Mouse (Mus musculus) embryonic facial prominence, embryonic 13.5 days (tissue): ENCODE data around the gene Cd3g. TPM values are rescaled to one million over a fixed set of nuclear protein-coding genes. Genes with fewer than 3 reads are reported as not detected.
"Not testable (repeated sequence)": the region's sequence is repeated elsewhere in the genome, so short reads cannot be mapped to it uniquely, and the experiment has no call there.

Experiments used
- ATAC-seq: fragments of 200-750 bp; cut with Nextera tagmentation; 2 replicates; pipeline ENCODE4 v1.8.0; 2017; ENCODE audit warnings: low read depth; ENCODE audit not compliant: insufficient number of reproducible peaks, insufficient read depth, low FRiP score, low TSS enrichment
- H3K27ac ChIP-seq: fragments of 300-500 bp; sonication (generic); 2 replicates; pipeline ENCODE4 v1.5.1; 2015; ENCODE audit warnings: moderate library complexity, mild to moderate bottlenecking, inconsistent platforms
- H3K27me3 ChIP-seq: fragments of 300-500 bp; sonication (generic); 2 replicates; pipeline ENCODE4 v1.6.1; 2015; ENCODE audit warnings: mild to moderate bottlenecking, inconsistent platforms
- H3K36me3 ChIP-seq: fragments of 300-500 bp; sonication (generic); 2 replicates; pipeline ENCODE4 v1.6.1; 2015; ENCODE audit warnings: mild to moderate bottlenecking, inconsistent platforms
- H3K4me1 ChIP-seq: fragments of 300-500 bp; sonication (generic); 2 replicates; pipeline ENCODE4 v1.6.1; 2015; ENCODE audit warnings: inconsistent platforms
- H3K4me2 ChIP-seq: fragments of 300-500 bp; sonication (generic); 2 replicates; pipeline ENCODE4 v1.6.1; 2015; ENCODE audit warnings: moderate library complexity, mild to moderate bottlenecking, inconsistent platforms
- H3K4me3 ChIP-seq: fragments of 300-500 bp; sonication (generic); 2 replicates; pipeline ENCODE4 v1.5.1; 2015; ENCODE audit warnings: mild to moderate bottlenecking, inconsistent platforms
- H3K9ac ChIP-seq: fragments of 300-500 bp; sonication (generic); 2 replicates; pipeline ENCODE4 v1.6.1; 2015; ENCODE audit warnings: mild to moderate bottlenecking, inconsistent platforms
- H3K9me3 ChIP-seq: fragments of 300-500 bp; sonication (generic); 2 replicates; pipeline ENCODE4 v1.6.1; 2016; ENCODE audit warnings: inconsistent platforms
- WGBS: fragments of 180-500 bp; shearing (Covaris S2); methylation state at CpG from one replicate; pipeline ENCODE4 v1.1.7; 2015; ENCODE audit warnings: mixed read lengths; 5-methylcytosine and 5-hydroxymethylcytosine counted together
- polyA plus RNA-seq: library from polyadenylated mRNA; unstranded; fragments of >200 nt; fragmentation: Nextera tagmentation; extraction: Ambion mirVana; gene quantifications from 2 replicates; pipeline ENCODE4 v1.2.1, GENCODE M21; 2015

Cd3g gene
- polyA plus RNA-seq, 1 experiment from 2014 or later, result 0.27 TPM

DNA sequence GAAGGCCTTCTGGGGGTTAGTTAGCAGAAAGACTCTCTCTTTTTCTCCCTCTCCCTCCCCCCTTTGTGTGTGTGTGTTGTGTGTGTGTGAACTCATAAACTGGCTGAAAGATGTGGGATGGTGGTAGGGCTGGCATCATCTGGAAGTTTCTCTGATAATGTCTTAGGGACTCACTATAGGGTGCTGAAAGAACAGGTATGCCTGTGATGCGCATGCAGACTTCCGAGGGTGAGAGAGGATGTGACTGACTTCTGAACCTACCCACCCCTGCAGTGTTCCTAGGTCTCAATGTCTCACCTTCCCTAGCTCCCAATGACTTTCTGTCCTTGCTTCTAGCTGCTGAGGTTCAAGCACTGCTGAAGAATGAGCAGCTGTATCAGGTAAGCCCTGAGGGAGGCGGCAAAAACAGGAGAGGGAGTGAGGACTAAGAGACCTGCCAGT, 5.5 kb upstream of the Cd3g start:
- no peaks in the 10 kb centered on the region for H3K36me3 ChIP-seq
- no peaks in the 10 kb centered on the region for H3K9me3 ChIP-seq
- H3K4me2 ChIP-seq, result no peak overlapping the region
- H3K4me1 ChIP-seq, result 0 out of 2 replicates have a peak, but pooled peaks cover 2% of the 10 kb centered on the region
- H3K27me3 ChIP-seq, result peaks cover 11% of the 10 kb centered on the region; the same call in 1 of the 2 replicates
- ATAC-seq, result no peak
- WGBS, result 80% methylated on average over 3 of the region's 3 CpGs
- no peak overlapping the region for H3K27ac ChIP-seq
- H3K4me3 ChIP-seq, result no peak overlapping the region
- no peak overlapping the region for H3K9ac ChIP-seq

DNA sequence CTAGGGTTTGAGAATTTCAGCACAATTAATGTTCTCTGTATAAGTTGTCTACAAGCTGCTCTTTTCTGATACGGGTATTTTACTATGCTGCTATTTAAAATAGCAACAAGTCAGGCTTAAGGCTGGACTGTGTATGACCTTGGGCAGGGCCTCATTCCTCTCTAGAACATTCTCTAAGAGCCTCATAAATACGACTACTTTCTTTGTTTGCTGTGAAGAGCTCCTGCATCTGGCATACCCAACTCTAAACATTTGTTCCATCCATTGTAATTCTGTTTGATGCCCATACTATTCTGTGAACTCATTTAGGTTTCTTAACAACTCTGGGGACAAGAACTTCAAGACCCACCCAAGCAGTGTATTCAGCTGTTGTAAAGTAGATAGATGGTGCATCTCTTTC, 2.8 kb upstream of the Cd3g start:
- H3K4me2 ChIP-seq, result no peak overlapping the region
- no peak overlapping the region for H3K27ac ChIP-seq
- 75% methylated on average over 2 of the region's 2 CpGs for WGBS
- H3K4me1 ChIP-seq, result 0 out of 2 replicates have a peak, but pooled peaks cover 2% of the 10 kb centered on the region
- H3K36me3 ChIP-seq, result no peaks in the 10 kb centered on the region
- peaks cover 20% of the 10 kb centered on the region for H3K27me3 ChIP-seq
- no peaks in the 10 kb centered on the region for H3K9me3 ChIP-seq
- no peak overlapping the region for H3K4me3 ChIP-seq
- H3K9ac ChIP-seq, result no peak overlapping the region
- no peak for ATAC-seq

DNA sequence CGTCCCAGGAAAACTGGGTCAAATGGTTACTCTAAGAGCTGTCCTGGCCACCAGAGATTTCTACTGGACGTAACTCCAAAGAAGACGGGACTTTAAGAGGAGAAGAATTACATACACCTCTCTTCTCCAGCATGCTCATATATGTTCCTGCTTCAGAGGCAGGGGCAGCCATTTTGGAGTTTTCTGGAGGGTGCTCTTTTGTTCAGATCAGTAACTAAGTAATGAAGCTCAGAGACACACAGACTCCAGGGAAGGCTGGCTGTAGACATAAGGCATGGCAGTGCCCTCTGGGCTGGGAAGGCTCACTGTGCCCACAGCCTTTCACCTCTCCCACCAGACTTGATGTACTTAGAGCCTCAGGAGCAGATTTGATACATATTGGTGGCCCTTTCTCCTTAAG, 2.3 kb upstream of the Cd3g start:
- no peaks in the 10 kb centered on the region for H3K36me3 ChIP-seq
- no peaks in the 10 kb centered on the region for H3K9me3 ChIP-seq
- ATAC-seq, result no peak
- H3K27me3 ChIP-seq, result peaks cover 23% of the 10 kb centered on the region
- no peak overlapping the region for H3K27ac ChIP-seq
- H3K4me2 ChIP-seq, result no peak overlapping the region
- WGBS, result 90% methylated on average over 3 of the region's 3 CpGs
- no peak overlapping the region for H3K4me3 ChIP-seq
- no peak overlapping the region for H3K9ac ChIP-seq
- 0 out of 2 replicates have a peak, but pooled peaks cover 2% of the 10 kb centered on the region for H3K4me1 ChIP-seq

DNA sequence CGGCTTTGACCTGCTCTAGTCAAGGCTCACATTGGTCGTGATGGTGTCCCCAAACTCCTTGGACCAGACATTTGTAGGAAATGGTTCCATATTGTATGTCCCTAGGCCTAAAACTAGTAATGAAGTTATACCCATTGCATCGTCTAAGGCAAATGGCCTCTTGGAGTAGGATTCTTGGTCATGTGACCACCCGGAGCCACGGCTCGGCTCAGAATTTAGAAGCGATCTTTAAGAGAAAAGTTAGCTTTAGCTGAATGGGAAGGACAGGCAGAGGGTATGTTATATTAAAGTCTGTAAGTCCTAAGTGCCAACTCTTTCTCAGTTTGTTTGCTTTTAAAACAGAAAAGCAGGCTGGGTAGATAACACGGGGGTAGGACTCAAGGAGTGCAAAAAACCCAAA, 1.9 kb upstream of the Cd3g start:
- 0 out of 2 replicates have a peak, but pooled peaks cover 2% of the 10 kb centered on the region for H3K4me1 ChIP-seq
- WGBS, result 86% methylated on average over 8 of the region's 8 CpGs
- H3K27ac ChIP-seq, result no peak overlapping the region
- no peaks in the 10 kb centered on the region for H3K9me3 ChIP-seq
- no peak for ATAC-seq
- peaks cover 23% of the 10 kb centered on the region for H3K27me3 ChIP-seq
- no peak overlapping the region for H3K4me2 ChIP-seq
- H3K36me3 ChIP-seq, result no peaks in the 10 kb centered on the region
- H3K9ac ChIP-seq, result no peak overlapping the region
- H3K4me3 ChIP-seq, result no peak overlapping the region

DNA sequence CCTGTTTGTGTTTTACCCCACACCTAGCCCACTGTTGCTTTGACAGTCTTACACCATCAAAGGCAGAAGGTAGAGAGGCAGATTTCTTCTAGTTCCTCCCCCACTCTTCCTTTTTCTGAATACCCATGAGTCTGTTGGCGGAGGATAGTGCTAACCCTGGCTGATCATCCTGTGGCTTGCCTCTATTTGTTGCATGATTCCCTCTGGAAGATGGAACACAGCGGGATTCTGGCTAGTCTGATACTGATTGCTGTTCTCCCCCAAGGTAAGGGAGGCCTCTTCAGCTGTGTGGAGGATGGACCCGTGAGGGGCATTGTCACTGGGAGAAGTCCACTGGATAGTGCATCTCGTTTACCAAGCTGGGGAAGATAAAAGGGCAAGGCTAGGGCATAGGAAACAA, 1.4 kb upstream of the Cd3g start, which contains the start of gene Cd3d:
Gene Cd3d (plus strand): TSS at position 111 of the 400 bp plus-strand sequence.
- Histone ChIP-seq H3K27ac (no peak within 1 kb of the TSS), H3K4me2 (no peak within 1 kb of the TSS), H3K9ac (no peak within 1 kb of the TSS), H3K27me3 (peaks cover 23% of the 10 kb centered on the region), H3K4me3 (no peak within 1 kb of the TSS), H3K9me3 (no peaks in the 10 kb centered on the region), H3K36me3 (no peaks in the 10 kb centered on the region), H3K4me1 (0 out of 2 replicates have a peak, but pooled peaks cover 2% of the 10 kb centered on the region)
- 76% methylated on average over 4 of the region's 4 CpGs for WGBS
- no peak for ATAC-seq

DNA sequence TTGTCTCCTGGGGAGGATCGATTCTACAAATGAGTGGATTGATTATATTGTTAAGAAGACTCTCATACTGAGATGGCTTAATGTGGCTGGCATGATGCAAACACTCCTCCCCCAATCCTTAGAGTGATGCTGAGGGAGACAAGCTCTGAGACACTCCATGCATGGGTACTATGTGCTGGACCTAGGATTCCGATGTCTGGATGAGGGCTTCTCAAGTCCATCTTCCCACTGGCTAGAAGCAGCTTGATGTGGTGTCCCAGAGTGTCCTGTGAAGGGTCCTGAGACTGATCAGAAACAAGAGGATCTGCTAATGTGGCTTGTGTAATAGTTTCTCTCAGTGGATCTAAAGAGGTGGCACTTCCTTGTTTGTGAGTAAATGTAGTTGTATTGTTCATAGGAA, 873 bp upstream of the Cd3g start:
- H3K4me1 ChIP-seq, result no peaks in the 10 kb centered on the region
- no peak overlapping the region for H3K4me3 ChIP-seq
- H3K4me2 ChIP-seq, result no peak overlapping the region
- H3K9ac ChIP-seq, result no peak overlapping the region
- no peaks in the 10 kb centered on the region for H3K36me3 ChIP-seq
- no peak for ATAC-seq
- H3K27me3 ChIP-seq, result peaks cover 24% of the 10 kb centered on the region
- no peak overlapping the region for H3K27ac ChIP-seq
- 80% methylated on average over 2 of the region's 2 CpGs for WGBS
- no peaks in the 10 kb centered on the region for H3K9me3 ChIP-seq

DNA sequence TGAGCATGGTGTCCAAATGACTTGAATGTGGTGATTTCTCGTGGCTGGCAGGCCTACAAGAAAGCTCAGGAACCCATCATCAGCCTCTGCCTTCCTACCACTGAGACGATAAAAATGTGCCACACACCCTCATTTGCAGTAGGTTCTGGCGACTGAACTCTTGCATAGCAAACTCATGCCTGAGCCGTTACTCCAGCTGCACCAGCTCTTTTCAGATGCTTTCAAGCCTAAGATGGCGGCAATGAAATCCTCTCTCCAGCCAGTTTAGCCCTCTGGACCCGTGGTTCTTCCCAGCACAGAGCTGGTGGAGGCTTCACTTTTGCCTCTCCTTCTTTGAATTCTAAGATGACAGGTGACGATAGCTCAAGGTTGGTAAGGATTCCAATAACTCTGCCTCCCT, 425 bp downstream of the Cd3g start:
- Histone ChIP-seq H3K36me3 (no peaks in the 10 kb centered on the region), H3K9ac (no peak overlapping the region), H3K27me3 (peaks cover 18% of the 10 kb centered on the region), H3K4me2 (no peak overlapping the region), H3K9me3 (no peaks in the 10 kb centered on the region), H3K4me3 (no peak overlapping the region), H3K27ac (no peak overlapping the region), H3K4me1 (no peaks in the 10 kb centered on the region)
- WGBS, result 83% methylated on average over 7 of the region's 7 CpGs
- ATAC-seq, result no peak

DNA sequence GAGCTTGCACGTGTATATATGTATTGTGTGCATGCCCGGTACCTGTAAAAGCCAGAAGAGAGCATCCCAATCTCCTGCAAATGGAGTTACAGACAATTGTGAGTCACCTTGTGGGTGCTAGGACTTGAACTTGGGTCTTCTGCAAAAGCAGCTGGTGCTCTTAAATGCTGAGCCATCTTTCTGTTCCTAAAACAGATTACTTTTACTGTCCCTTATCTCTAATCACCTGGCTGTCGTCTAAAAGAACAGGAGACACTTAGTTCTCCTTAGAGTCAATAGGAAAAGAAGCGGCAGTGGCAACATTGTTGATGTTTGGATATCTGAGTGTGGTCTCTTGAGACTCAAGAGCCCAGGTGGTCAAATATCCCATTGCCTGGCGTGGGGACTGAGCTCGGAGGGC, 2.4 kb downstream of the Cd3g start:
- no peak overlapping the region for H3K9ac ChIP-seq
- no peak overlapping the region for H3K4me3 ChIP-seq
- no peak overlapping the region for H3K27ac ChIP-seq
- ATAC-seq, result no peak
- H3K4me2 ChIP-seq, result no peak overlapping the region
- 71% methylated on average over 6 of the region's 6 CpGs for WGBS
- peaks cover 33% of the 10 kb centered on the region for H3K27me3 ChIP-seq
- H3K36me3 ChIP-seq, result no peaks in the 10 kb centered on the region
- no peaks in the 10 kb centered on the region for H3K4me1 ChIP-seq
- H3K9me3 ChIP-seq, result no peaks in the 10 kb centered on the region

DNA sequence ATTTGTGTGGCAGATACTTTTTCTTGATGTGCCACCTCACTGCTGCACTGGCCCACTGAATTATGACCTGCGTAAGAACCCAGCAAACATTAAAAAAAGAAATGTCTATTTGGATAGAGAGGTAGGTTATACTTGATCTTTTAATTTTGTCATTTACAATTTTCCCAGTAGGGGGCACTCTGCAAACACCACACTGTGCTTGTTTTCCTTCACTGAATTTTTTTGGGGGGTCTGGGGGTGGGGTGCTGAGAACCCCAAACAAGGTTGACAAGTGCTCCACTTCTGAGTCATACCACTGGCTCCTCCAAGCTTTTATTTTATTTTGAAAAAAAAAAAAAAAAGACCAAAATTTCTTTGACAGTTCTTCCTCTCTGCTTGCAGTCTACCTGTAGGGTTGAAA, 10.8 kb downstream of the Cd3g start:
- H3K9me3 ChIP-seq, result no peaks in the 10 kb centered on the region
- H3K27ac ChIP-seq, result no peak overlapping the region
- H3K36me3 ChIP-seq, result no peaks in the 10 kb centered on the region
- WGBS, result 66% methylated on average over 1 of the region's 1 CpGs
- H3K4me3 ChIP-seq, result no peak overlapping the region
- H3K9ac ChIP-seq, result no peak overlapping the region
- H3K27me3 ChIP-seq, result peaks cover 22% of the 10 kb centered on the region
- no peak overlapping the region for H3K4me2 ChIP-seq
- H3K4me1 ChIP-seq, result peaks cover 11% of the 10 kb centered on the region; the same call in 1 of the 2 replicates
- ATAC-seq, result no peak

DNA sequence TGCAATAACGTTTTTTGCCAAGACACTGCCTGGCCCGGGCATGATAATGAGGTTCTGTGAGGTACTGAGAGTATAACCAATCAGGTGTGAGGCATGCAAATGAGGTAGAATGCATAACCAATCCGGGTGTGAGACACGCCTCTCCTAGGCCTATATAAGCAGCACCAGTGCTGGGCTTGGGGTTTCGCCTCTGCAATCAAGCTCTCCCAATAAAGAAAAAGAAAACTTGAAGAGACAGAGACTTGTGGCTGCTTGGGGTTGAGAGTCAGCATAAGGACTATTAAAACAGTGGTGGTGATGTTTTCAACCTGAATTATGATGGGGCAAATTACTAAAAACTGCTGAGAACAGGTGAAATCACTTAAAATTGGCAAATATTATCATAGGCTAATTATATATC, 12.5 kb downstream of the Cd3g start:
- H3K27ac ChIP-seq, ATAC-seq, H3K27me3 ChIP-seq, H3K9ac ChIP-seq, H3K9me3 ChIP-seq, H3K36me3 ChIP-seq, H3K4me3 ChIP-seq, H3K4me2 ChIP-seq: not testable (repeated sequence)
- peaks cover 15% of the 10 kb centered on the region; the same call in 1 of the 2 replicates for H3K4me1 ChIP-seq
- WGBS, result 87% methylated on average over 5 of the region's 5 CpGs

DNA sequence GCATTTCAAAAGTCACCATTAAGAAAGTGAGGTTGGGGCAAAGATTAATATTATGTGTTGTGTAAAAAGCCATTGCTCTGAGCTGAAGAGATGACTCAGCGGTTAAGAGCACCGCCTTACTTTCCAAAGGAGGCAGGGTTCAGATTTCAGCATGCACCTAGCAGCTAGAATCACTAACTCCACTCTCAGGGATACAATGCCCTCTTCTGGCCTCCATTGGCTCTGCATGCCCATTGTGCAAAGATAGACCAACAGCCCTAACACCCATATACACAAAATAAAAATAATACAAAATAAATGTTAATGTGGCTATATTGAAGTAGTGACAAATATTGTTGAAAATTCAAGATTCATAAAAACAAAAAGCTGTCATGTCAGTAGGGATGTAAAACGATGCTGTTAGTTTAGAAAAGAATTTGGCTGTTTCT, 13.4 kb downstream of the Cd3g start:
- 25% methylated on average over 3 of the region's 3 CpGs for WGBS
- Histone ChIP-seq H3K9ac (no peak overlapping the region), H3K4me2 (no peak overlapping the region), H3K27me3 (peaks cover 4% of the 10 kb centered on the region; the same call in 1 of the 2 replicates), H3K4me3 (no peak overlapping the region), H3K9me3 (no peaks in the 10 kb centered on the region), H3K4me1 (peaks cover 15% of the 10 kb centered on the region; the same call in 1 of the 2 replicates), H3K27ac (no peak overlapping the region), H3K36me3 (0 out of 2 replicates have a peak, but pooled peaks cover 4% of the 10 kb centered on the region)
- no peak for ATAC-seq

DNA sequence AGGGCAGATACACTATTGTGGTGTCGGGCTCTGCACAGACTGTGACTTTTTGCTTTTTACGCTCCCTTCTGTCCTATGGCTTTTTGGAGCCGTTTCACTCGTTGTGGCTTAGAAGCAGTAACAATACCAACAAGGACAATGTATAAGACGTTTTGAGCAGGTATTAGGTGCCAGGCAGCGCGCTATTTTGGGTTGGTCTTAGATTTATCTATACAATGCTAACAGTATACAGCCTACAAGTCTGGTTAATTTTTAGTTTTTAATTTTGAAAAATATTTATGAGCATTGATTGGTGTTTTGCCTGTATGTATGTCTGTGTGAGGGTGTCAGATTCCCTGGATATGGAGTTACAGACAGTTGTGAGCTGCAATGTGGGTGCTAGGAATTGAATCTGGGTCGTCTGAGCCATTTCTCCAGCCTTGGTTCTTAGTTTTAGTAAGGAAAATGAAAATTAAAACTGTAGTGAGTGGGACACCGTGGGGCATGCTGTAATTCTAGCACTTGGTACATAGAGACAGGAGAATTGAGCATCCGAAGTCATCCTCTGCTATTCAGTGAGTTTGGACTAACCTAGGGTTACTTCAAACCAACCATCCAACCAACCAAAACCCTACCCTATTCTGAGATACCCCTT, 14.3 kb downstream of the Cd3g start:
- Histone ChIP-seq H3K4me3 (peak overlapping the region; percentile 88), H3K9me3 (no peaks in the 10 kb centered on the region), H3K4me2 (peak overlapping the region; percentile 70), H3K36me3 (peaks cover 12% of the 10 kb centered on the region), H3K4me1 (peaks cover 15% of the 10 kb centered on the region; the same call in 1 of the 2 replicates), H3K27ac (peak overlapping the region; percentile 72), H3K27me3 (peaks cover 4% of the 10 kb centered on the region; the same call in 1 of the 2 replicates), H3K9ac (peak overlapping the region; percentile 55; the same call in 1 of the 2 replicates)
- 15% methylated on average over 10 of the region's 10 CpGs for WGBS
- 0 out of 2 replicates have a peak, but pooled peaks have one; percentile 41 for ATAC-seq
